20 mouse cellular contexts compared by ENCODE assay signal in the genomic region with DNA sequence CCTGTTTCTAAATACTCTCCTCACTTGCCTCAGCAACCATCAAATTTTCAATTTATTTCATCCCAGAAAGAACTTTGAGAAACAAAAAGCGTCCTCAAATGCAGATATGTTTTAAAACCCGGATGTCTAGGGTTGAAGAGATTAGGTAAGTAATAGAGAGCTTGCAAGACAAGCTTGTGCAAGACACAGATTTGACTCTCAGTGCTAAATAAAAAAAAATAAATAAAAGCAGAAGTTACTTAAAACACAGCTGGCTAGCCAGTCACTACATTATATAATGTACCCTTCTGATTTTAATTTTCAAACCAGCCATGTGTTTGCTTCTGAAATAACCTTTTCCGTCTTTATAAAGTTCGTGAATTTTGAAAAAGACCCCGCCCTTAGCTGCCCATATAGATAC. TPM values are rescaled to one million over a fixed set of nuclear protein-coding genes. Genes with fewer than 3 reads are reported as not detected.
DNase-seq lines count a peak whose midpoint lies in the region; ATAC-seq lines count a peak whose summit lies in the region.
"Had no signal": no experiment of that assay in that cellular context is flagged by ENCODE, and none has a peak within 500 bp of the region (broad histone marks: within the 10 kb centered on the region; RNA-seq: fewer than 3 reads in every experiment).

No protein-coding gene starts in this region.

- H3K36me3 ChIP-seq in heart, embryonic 15.5 days, result no peaks in the 10 kb centered on the region
- H3K36me3 ChIP-seq in heart, embryonic 12.5 days, result no peaks in the 10 kb centered on the region
- H3K36me3 ChIP-seq in forebrain, embryonic 14.5 days (ENCODE audit: control insufficient read depth, insufficient read depth, low read length), result no peaks in the 10 kb centered on the region
- H3K36me3 ChIP-seq: embryonic facial prominence, embryonic 10.5 days; heart, embryonic 10.5 days; hindbrain, embryonic 12.5 days had no signal

- WGBS in heart, embryonic 15.5 days, result 78% methylated on average over 5 of the region's 5 CpGs
- 70% methylated on average over 5 of the region's 5 CpGs for WGBS in heart, embryonic 12.5 days
- WGBS in forebrain, embryonic 14.5 days, result 90% methylated on average over 5 of the region's 5 CpGs

- H3K9me3 ChIP-seq in heart, embryonic 15.5 days (replicated peaks), result no peaks in the 10 kb centered on the region
- H3K9me3 ChIP-seq in heart, embryonic 12.5 days (replicated peaks), result no peaks in the 10 kb centered on the region
- no peaks in the 10 kb centered on the region for H3K9me3 ChIP-seq in forebrain, embryonic 14.5 days (replicated peaks; ENCODE audit: control insufficient read depth, low read length)
- H3K9me3 ChIP-seq: embryonic facial prominence, embryonic 10.5 days; forebrain, embryonic 13.5 days; heart, embryonic 10.5 days; hindbrain, embryonic 12.5 days had no signal

- no peak overlapping the region for H3K9ac ChIP-seq in heart, embryonic 15.5 days
- H3K9ac ChIP-seq in heart, embryonic 12.5 days, result no peak overlapping the region
- no peak overlapping the region for H3K9ac ChIP-seq in forebrain, embryonic 14.5 days (ENCODE audit: low read length)
- H3K9ac ChIP-seq: forebrain, embryonic 13.5 days; hindbrain, embryonic 12.5 days had no signal

- ATAC-seq in heart, embryonic 15.5 days (replicated peaks; ENCODE audit: insufficient number of reproducible peaks, insufficient read depth, low FRiP score, low read depth), result no peak
- ATAC-seq in heart, embryonic 12.5 days (ENCODE audit: insufficient number of reproducible peaks, low FRiP score), result no peak
- peak; percentile 69 for ATAC-seq in megakaryocyte, adult 5-6 weeks (ENCODE audit: poor library complexity, severe bottlenecking)
- ATAC-seq in forebrain, embryonic 14.5 days, result no peak
- ATAC-seq in inflammation-experienced regulatory T-cells, adult 6 months, result no peak
- ATAC-seq: forebrain, embryonic 13.5 days; hindbrain, embryonic 16.5 days had no signal

- no peaks in the 10 kb centered on the region for H3K27me3 ChIP-seq in heart, embryonic 15.5 days
- no peaks in the 10 kb centered on the region for H3K27me3 ChIP-seq in heart, embryonic 12.5 days (replicated peaks)
- H3K27me3 ChIP-seq in forebrain, embryonic 14.5 days (replicated peaks; ENCODE audit: control insufficient read depth, insufficient read depth, low read length), result no peaks in the 10 kb centered on the region
- H3K27me3 ChIP-seq: forebrain, embryonic 13.5 days; hindbrain, embryonic 12.5 days had no signal

- H3K4me2 ChIP-seq in heart, embryonic 15.5 days, result no peak overlapping the region
- H3K4me2 ChIP-seq in heart, embryonic 12.5 days, result no peak overlapping the region
- no peak overlapping the region for H3K4me2 ChIP-seq in forebrain, embryonic 14.5 days (ENCODE audit: low read length)
- H3K4me2 ChIP-seq: forebrain, embryonic 13.5 days; hindbrain, embryonic 12.5 days had no signal

- peak overlapping the region; percentile 16; the same call in 1 of the 2 replicates for H3K27ac ChIP-seq in heart, embryonic 15.5 days
- no peak overlapping the region for H3K27ac ChIP-seq in heart, embryonic 12.5 days (ENCODE audit: poor library complexity, severe bottlenecking)
- H3K27ac ChIP-seq in forebrain, embryonic 14.5 days (ENCODE audit: low read depth, low read length), result no peak overlapping the region
- H3K27ac ChIP-seq: embryonic facial prominence, embryonic 10.5 days; forebrain, embryonic 13.5 days; gastrocnemius, adult 2 months; heart, embryonic 10.5 days; hindbrain, embryonic 12.5 days had no signal

- peaks cover 25% of the 10 kb centered on the region for H3K4me1 ChIP-seq in heart, embryonic 15.5 days (replicated peaks)
- peaks cover 25% of the 10 kb centered on the region for H3K4me1 ChIP-seq in heart, embryonic 12.5 days (replicated peaks)
- H3K4me1 ChIP-seq in forebrain, embryonic 14.5 days (ENCODE audit: control insufficient read depth, insufficient read depth, low read length), result no peaks in the 10 kb centered on the region
- H3K4me1 ChIP-seq: forebrain, embryonic 13.5 days; hindbrain, embryonic 12.5 days had no signal

- H3K4me3 ChIP-seq in heart, embryonic 15.5 days, result no peak overlapping the region
- H3K4me3 ChIP-seq in heart, embryonic 12.5 days, result no peak overlapping the region
- H3K4me3 ChIP-seq in forebrain, embryonic 14.5 days (ENCODE audit: low read depth, low read length), result no peak overlapping the region
- H3K4me3 ChIP-seq: embryonic facial prominence, embryonic 10.5 days; forebrain, embryonic 13.5 days; gastrocnemius, adult 2 months; heart, embryonic 10.5 days; hindbrain, embryonic 12.5 days had no signal

- peak; percentile 42 for DNase-seq in adipocyte (ENCODE audit: low spot score)
- DNase-seq in forebrain, embryonic 14.5 days (ENCODE audit: low spot score), result no peak
- DNase-seq in spleen, adult 12 weeks (ENCODE audit: low spot score), result no peak
- DNase-seq: adrenal gland, postnatal 10 days; cerebellum, adult 11-12 months; cerebellum, adult 9-10 months; cerebellum, postnatal 36 days; gastrocnemius, adult 2 months; gastrocnemius, postnatal 25 days; heart, adult 11 months; heart, postnatal 36 days had no signal

RNA-seq across cellular contexts. Expression of a gene that starts 43.2 kb away (rescaled TPM):
- polyA plus RNA-seq in heart, embryonic 15.5 days (2015; fragmentation: Nextera tagmentation; extraction: Ambion mirVana), result 38.8 and 39.4 TPM in 2 replicates
- 65.1 and 69.5 TPM in 2 replicates for polyA plus RNA-seq in heart, embryonic 12.5 days (2016; fragmentation: Nextera tagmentation; extraction: Ambion mirVana)
- total RNA-seq in megakaryocyte, adult 5-6 weeks (2015), result 17.8 and 25.6 TPM in 2 replicates
- 49.4 and 66.0 TPM in 2 replicates for total RNA-seq in megakaryocyte, adult 5-6 weeks (2017)
- polyA plus RNA-seq in forebrain, embryonic 14.5 days (2014; fragmentation: Nextera tagmentation; extraction: Ambion mirVana), result 6.5 and 8.7 TPM in 2 replicates
- polyA plus RNA-seq in inflammation-experienced regulatory T-cells, adult 6 months (2017; shearing (Covaris generic)), result 10 to 100 TPM; 28.9 to 33.5 (median 29.7) TPM
